Mouse (Mus musculus): ENCODE data around the gene Ccdc105. TPM values are rescaled to one million over a fixed set of nuclear protein-coding genes. Genes with fewer than 3 reads are reported as not detected.

Gene Ccdc105
- total RNA-seq, 2 experiments from 2014 or later: not detected

DNA sequence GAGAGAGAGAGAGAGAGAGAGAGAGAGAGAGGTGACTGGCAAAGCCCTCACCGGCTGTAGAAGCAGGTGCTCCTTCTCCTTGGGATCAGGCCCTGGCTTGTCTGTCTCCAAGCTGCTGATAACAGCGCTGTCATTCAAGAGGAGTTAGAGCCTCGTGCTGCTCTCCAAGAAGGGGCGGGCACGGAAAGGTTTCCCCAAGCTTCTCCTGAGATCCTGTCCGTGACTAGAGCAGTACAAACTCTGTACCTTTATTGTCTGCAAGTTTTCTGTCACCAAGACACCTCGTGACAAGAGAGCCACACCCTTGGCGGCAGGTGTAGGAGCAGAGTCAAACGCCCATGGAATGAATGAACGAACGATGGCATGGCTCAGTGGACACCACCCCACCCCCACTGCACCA is 34.8 kb downstream of the Ccdc105 start, which contains the start of gene Casp14:
Gene Casp14, minus strand, starts transcription at position 239 of the 400 bp plus-strand sequence.
- no peak for ATAC-seq (replicated peaks; ENCODE audit: low FRiP score, poor library complexity, severe bottlenecking)

DNA sequence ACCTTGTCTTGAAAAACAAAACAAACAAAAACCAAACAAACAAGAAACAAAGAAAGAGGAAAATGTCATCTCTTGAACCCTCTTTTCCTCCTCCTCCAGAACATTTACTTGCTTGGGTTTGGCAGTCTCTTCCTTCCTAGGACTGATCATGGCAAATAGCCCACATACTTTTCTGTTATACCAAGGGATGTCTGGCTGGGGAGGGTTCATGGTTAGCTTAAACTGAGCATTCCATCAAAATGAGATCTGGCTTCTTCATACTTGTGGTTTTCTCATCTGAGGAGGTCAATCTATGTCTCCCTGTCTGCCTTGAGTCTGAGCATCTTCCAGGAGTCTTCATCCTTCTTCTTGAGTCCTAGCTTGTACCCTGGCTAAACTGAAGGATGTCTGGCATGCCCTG is 36.6 kb downstream of the Ccdc105 start:
- no peak for ATAC-seq (replicated peaks; ENCODE audit: low FRiP score, poor library complexity, severe bottlenecking)

- no peak for ATAC-seq (replicated peaks; ENCODE audit: low FRiP score, poor library complexity, severe bottlenecking)
Measured at GRCm38 (mm10) chr10:78715156-78715555, 37.7 kb downstream of the Ccdc105 start.

GRCm38 (mm10) chr10:78714129-78714528 is 38.7 kb downstream of the Ccdc105 start:
- no peak for ATAC-seq (replicated peaks; ENCODE audit: low FRiP score, poor library complexity, severe bottlenecking)

DNA sequence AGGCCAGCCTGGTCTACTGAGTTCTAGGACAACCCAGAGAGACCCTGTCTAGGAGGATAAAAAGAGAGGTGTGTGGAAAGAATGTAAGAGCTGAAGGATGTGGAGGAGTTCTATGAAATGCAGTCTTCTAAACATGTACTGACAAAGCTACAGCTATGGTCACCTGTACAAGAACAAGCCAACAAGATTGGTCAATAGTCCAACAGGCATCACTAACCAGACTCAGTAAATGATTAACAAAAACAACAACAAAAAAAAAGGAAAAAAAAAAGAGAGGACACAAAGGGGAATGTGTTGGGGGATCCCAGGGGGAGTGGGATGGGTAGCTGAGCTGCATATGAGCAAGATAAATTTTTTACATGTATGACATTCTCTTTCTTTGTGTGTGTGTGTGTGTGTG is 42.2 kb downstream of the Ccdc105 start:
- no peak for ATAC-seq (replicated peaks; ENCODE audit: low FRiP score, poor library complexity, severe bottlenecking)

GRCm38 (mm10) chr10:78700881-78701280 is 52.0 kb downstream of the Ccdc105 start:
- ATAC-seq (replicated peaks; ENCODE audit: low FRiP score, poor library complexity, severe bottlenecking): no peak

Other genes starting within 250 kb of the Ccdc105 start
- gene Olfr1358, start 235.6 kb downstream of the Ccdc105 start, total RNA-seq (2015; ENCODE audit: low replicate concordance): not detected in 2 replicates
- gene Olfr1358, start 235.6 kb downstream of the Ccdc105 start, total RNA-seq (2017; ENCODE audit: low replicate concordance): not detected in 2 replicates
- 5.6 and 6.5 TPM in 2 replicates for gene Ilvbl, start 178.7 kb downstream of the Ccdc105 start, total RNA-seq (2015; ENCODE audit: low replicate concordance)
- 8.4 and 12.7 TPM in 2 replicates for gene Ilvbl, start 178.7 kb downstream of the Ccdc105 start, total RNA-seq (2017; ENCODE audit: low replicate concordance)
- not detected in 2 replicates for gene Syde1, start 161.1 kb downstream of the Ccdc105 start, total RNA-seq (2015; ENCODE audit: low replicate concordance)
- gene Syde1, start 161.1 kb downstream of the Ccdc105 start, total RNA-seq (2017; ENCODE audit: low replicate concordance): 0.14 TPM in 1 of 2 replicates, not detected in the other
- not detected in 2 replicates for gene Olfr1357, start 135.0 kb downstream of the Ccdc105 start, total RNA-seq (2015; ENCODE audit: low replicate concordance)
- not detected in 2 replicates for gene Olfr1357, start 135.0 kb downstream of the Ccdc105 start, total RNA-seq (2017; ENCODE audit: low replicate concordance)
- not detected in 2 replicates for gene Casp14, start 34.8 kb downstream of the Ccdc105 start, total RNA-seq (2015; ENCODE audit: low replicate concordance)
- not detected in 2 replicates for gene Casp14, start 34.8 kb downstream of the Ccdc105 start, total RNA-seq (2017; ENCODE audit: low replicate concordance)
- not detected in 2 replicates for gene Slc1a6, start 27.4 kb upstream of the Ccdc105 start, total RNA-seq (2015; ENCODE audit: low replicate concordance)
- gene Slc1a6, start 27.4 kb upstream of the Ccdc105 start, total RNA-seq (2017; ENCODE audit: low replicate concordance): not detected in 2 replicates
- gene Olfr1356, start 99.1 kb upstream of the Ccdc105 start, total RNA-seq (2015; ENCODE audit: low replicate concordance): not detected in 2 replicates
- not detected in 2 replicates for gene Olfr1356, start 99.1 kb upstream of the Ccdc105 start, total RNA-seq (2017; ENCODE audit: low replicate concordance)
- gene Olfr1355, start 122.5 kb upstream of the Ccdc105 start, total RNA-seq (2015; ENCODE audit: low replicate concordance): not detected in 2 replicates
- gene Olfr1355, start 122.5 kb upstream of the Ccdc105 start, total RNA-seq (2017; ENCODE audit: low replicate concordance): not detected in 2 replicates
- not detected in 2 replicates for gene Olfr1354, start 160.1 kb upstream of the Ccdc105 start, total RNA-seq (2015; ENCODE audit: low replicate concordance)
- gene Olfr1354, start 160.1 kb upstream of the Ccdc105 start, total RNA-seq (2017; ENCODE audit: low replicate concordance): not detected in 2 replicates
- not detected in 2 replicates for gene Olfr8, start 197.6 kb upstream of the Ccdc105 start, total RNA-seq (2015; ENCODE audit: low replicate concordance)
- not detected in 2 replicates for gene Olfr8, start 197.6 kb upstream of the Ccdc105 start, total RNA-seq (2017; ENCODE audit: low replicate concordance)
- not detected in 2 replicates for gene Olfr1353, start 210.2 kb upstream of the Ccdc105 start, total RNA-seq (2015; ENCODE audit: low replicate concordance)
- gene Olfr1353, start 210.2 kb upstream of the Ccdc105 start, total RNA-seq (2017; ENCODE audit: low replicate concordance): not detected in 2 replicates
- gene Olfr1352, start 228.0 kb upstream of the Ccdc105 start, total RNA-seq (2015; ENCODE audit: low replicate concordance): not detected in 2 replicates
- 0.51 TPM in 1 of 2 replicates, not detected in the other for gene Olfr1352, start 228.0 kb upstream of the Ccdc105 start, total RNA-seq (2017; ENCODE audit: low replicate concordance)

Measured in erythroblast, adult 5-6 weeks (primary cell).